In genomic region chr6:34716888-34717635, GRCm38 (mm10) we compare ENCODE assay signal across 10 mouse cellular contexts.
DNase-seq lines count a peak whose midpoint lies in the region; ATAC-seq and TF ChIP-seq lines count a peak whose summit lies in the region.
"Had no signal": no experiment of that assay in that cellular context is flagged by ENCODE, and none has a peak within 500 bp of the region (broad histone marks: within the 10 kb centered on the region; RNA-seq: fewer than 3 reads in every experiment).

No protein-coding gene starts in this region.

- no peak for TF ChIP-seq EP300 in stomach, postnatal 0 days (optimal IDR thresholded peaks at IDR 0.05)

- no peaks in the 10 kb centered on the region for H3K9me3 ChIP-seq in liver, embryonic 11.5 days (ENCODE audit: control insufficient read depth, low read length)
- H3K9me3 ChIP-seq in liver, embryonic 13.5 days (replicated peaks) = no peaks in the 10 kb centered on the region
- H3K9me3 ChIP-seq in stomach, postnatal 0 days (ENCODE audit: control insufficient read depth, low read length) = no peaks in the 10 kb centered on the region
- H3K9me3 ChIP-seq: forebrain, embryonic 13.5 days had no signal

- 13% methylated on average over 3 of the region's 3 CpGs for WGBS in liver, adult 2 months
- WGBS in liver, embryonic 11.5 days = 30% methylated on average over 3 of the region's 3 CpGs
- 38% methylated on average over 3 of the region's 3 CpGs for WGBS in liver, embryonic 13.5 days (ENCODE audit: insufficient replicate concordance)
- 25% methylated on average over 3 of the region's 3 CpGs for WGBS in stomach, postnatal 0 days

- TF ChIP-seq POLR2A in liver, adult 2 months (IDR thresholded peaks at IDR 0.05; ENCODE audit: extremely low read depth, insufficient read depth, low read length) = no peak

- DNase-seq in embryo, embryonic 10 days (ENCODE audit: low spot score) = peak; percentile 66
- DNase-seq in embryo, embryonic 9.5 days (ENCODE audit: extremely low spot score) = no peak
- peak; percentile 76 for DNase-seq in liver, adult 2 months (ENCODE audit: extremely low read depth, low read depth, low spot score)
- no peak for DNase-seq in liver, embryonic 11.5 days (ENCODE audit: low spot score)
- DNase-seq in liver, embryonic 13.5 days = no peak
- no peak for DNase-seq in stomach, postnatal 0 days (ENCODE audit: low spot score)
- no peak for DNase-seq in urinary bladder, postnatal 10 days (ENCODE audit: low spot score)
- no peak for DNase-seq in layer of hippocampus, adult 8-10 months (ENCODE audit: low spot score in 2 of 2)

- H3K9ac ChIP-seq in liver, adult 2 months (ENCODE audit: low read depth, low read length) = no peak overlapping the region
- H3K9ac ChIP-seq in liver, embryonic 11.5 days (ENCODE audit: low read depth, low read length) = no peak overlapping the region
- H3K9ac ChIP-seq in liver, embryonic 13.5 days = no peak overlapping the region
- H3K9ac ChIP-seq in stomach, postnatal 0 days (ENCODE audit: low read length) = no peak overlapping the region
- H3K9ac ChIP-seq: forebrain, embryonic 13.5 days; hindbrain, embryonic 14.5 days had no signal

- TF ChIP-seq CTCF in liver, adult 2 months (IDR thresholded peaks at IDR 0.05; ENCODE audit: low read depth, low read length) = no peak
- no peak for TF ChIP-seq CTCF in stomach, postnatal 0 days (IDR thresholded peaks at IDR 0.05; ENCODE audit: low read depth)

- no peaks in the 10 kb centered on the region for H3K36me3 ChIP-seq in liver, adult 2 months (ENCODE audit: control insufficient read depth, insufficient read depth, low read length)
- no peaks in the 10 kb centered on the region for H3K36me3 ChIP-seq in liver, embryonic 11.5 days (ENCODE audit: control insufficient read depth, insufficient read depth, low read length)
- no peaks in the 10 kb centered on the region for H3K36me3 ChIP-seq in liver, embryonic 13.5 days
- no peaks in the 10 kb centered on the region for H3K36me3 ChIP-seq in stomach, postnatal 0 days (ENCODE audit: control insufficient read depth, insufficient read depth, low read length)

- peaks cover 72% of the 10 kb centered on the region for H3K4me1 ChIP-seq in liver, adult 2 months (ENCODE audit: control insufficient read depth, insufficient read depth, low read length)
- peaks cover 31% of the 10 kb centered on the region for H3K4me1 ChIP-seq in liver, embryonic 11.5 days (replicated peaks; ENCODE audit: control insufficient read depth, insufficient read depth, low read length)
- peaks cover 69% of the 10 kb centered on the region for H3K4me1 ChIP-seq in liver, embryonic 13.5 days (replicated peaks)
- no peaks in the 10 kb centered on the region for H3K4me1 ChIP-seq in stomach, postnatal 0 days (replicated peaks; ENCODE audit: control insufficient read depth, insufficient read depth)

- H3K27me3 ChIP-seq in liver, adult 2 months (ENCODE audit: control insufficient read depth, insufficient read depth, low read length) = no peaks in the 10 kb centered on the region
- no peaks in the 10 kb centered on the region for H3K27me3 ChIP-seq in liver, embryonic 11.5 days (replicated peaks; ENCODE audit: control insufficient read depth, insufficient read depth, low read length)
- H3K27me3 ChIP-seq in liver, embryonic 13.5 days = no peaks in the 10 kb centered on the region
- H3K27me3 ChIP-seq in stomach, postnatal 0 days (ENCODE audit: control insufficient read depth, insufficient read depth, low read length) = no peaks in the 10 kb centered on the region
- H3K27me3 ChIP-seq: forebrain, embryonic 13.5 days had no signal

- peak overlapping the region; percentile 89 for H3K27ac ChIP-seq in liver, adult 2 months (replicated peaks; ENCODE audit: insufficient read depth, low read depth, low read length)
- H3K27ac ChIP-seq in liver, embryonic 11.5 days (ENCODE audit: low read depth, low read length) = no peak overlapping the region
- H3K27ac ChIP-seq in liver, embryonic 13.5 days = peak overlapping the region; percentile 56
- H3K27ac ChIP-seq in stomach, postnatal 0 days (replicated peaks) = 0 out of 2 replicates have a peak overlapping the region, but pooled peaks have one; percentile 40
- H3K27ac ChIP-seq: forebrain, embryonic 13.5 days; hindbrain, embryonic 14.5 days had no signal

- ATAC-seq in liver, embryonic 11.5 days (replicated peaks; ENCODE audit: low FRiP score) = no peak; the same call in 1 of the 2 replicates
- ATAC-seq in liver, embryonic 13.5 days (ENCODE audit: low read depth) = peak; percentile 57
- ATAC-seq in stomach, postnatal 0 days (ENCODE audit: low FRiP score, low TSS enrichment) = peak; percentile 55; the same call in 1 of the 2 replicates
- ATAC-seq: forebrain, embryonic 13.5 days had no signal

- H3K79me2 ChIP-seq in liver, adult 2 months (ENCODE audit: control insufficient read depth, insufficient read depth, low read length) = peaks cover 37% of the 10 kb centered on the region; the same call in 1 of the 2 replicates

- no peak overlapping the region for H3K4me3 ChIP-seq in liver, adult 2 months (ENCODE audit: insufficient read depth, low read depth, low read length)
- H3K4me3 ChIP-seq in liver, embryonic 11.5 days (ENCODE audit: low read depth, low read length) = no peak overlapping the region
- H3K4me3 ChIP-seq in liver, embryonic 13.5 days (replicated peaks) = no peak overlapping the region
- no peak overlapping the region for H3K4me3 ChIP-seq in stomach, postnatal 0 days (ENCODE audit: low read depth, low read length)
- H3K4me3 ChIP-seq: forebrain, embryonic 13.5 days had no signal

- H3K4me2 ChIP-seq in liver, embryonic 11.5 days = no peak overlapping the region
- H3K4me2 ChIP-seq in liver, embryonic 13.5 days = no peak overlapping the region
- H3K4me2 ChIP-seq in stomach, postnatal 0 days (replicated peaks; ENCODE audit: low read depth) = no peak overlapping the region
- H3K4me2 ChIP-seq: forebrain, embryonic 13.5 days; hindbrain, embryonic 14.5 days had no signal

Comparison
In these comparisons a context has a peak if more than half of its experiments do, and no peak if none do; other contexts are left out.
1. DNase-seq: peak in embryo, embryonic 10 days (single experiment) and liver, adult 2 months (single experiment); none in embryo, embryonic 9.5 days (single experiment), liver, embryonic 11.5 days (single experiment), liver, embryonic 13.5 days (single experiment), stomach, postnatal 0 days (single experiment), urinary bladder, postnatal 10 days (single experiment) and layer of hippocampus, adult 8-10 months (0 of 2).